Mouse (Mus musculus) embryonic facial prominence, embryonic 14.5 days (tissue): ENCODE data around the gene Gm5431. TPM values are rescaled to one million over a fixed set of nuclear protein-coding genes. Genes with fewer than 3 reads are reported as not detected.
"Not testable (repeated sequence)": the region's sequence is repeated elsewhere in the genome, so short reads cannot be mapped to it uniquely, and the experiment has no call there.

Source experiments
- ATAC-seq: fragments of 200-750 bp; cut with Nextera tagmentation; 2 replicates; pipeline ENCODE4 v1.8.0; 2017; ENCODE audit warnings: low read depth, moderate number of reproducible peaks, moderate TSS enrichment
- DNase-seq: peaks from one replicate; pipeline ENCODE4 v3.0.0-alpha.2; 2015; ENCODE audit warnings: low spot score
- H3K27ac ChIP-seq: fragments of 300-500 bp; sonication (generic); replicated peaks from 2 replicates; pipeline ENCODE4 v1.5.1; 2014; ENCODE audit warnings: low read depth, mild to moderate bottlenecking, low read length, moderate library complexity
- H3K27me3 ChIP-seq: fragments of 300-500 bp; sonication (generic); replicated peaks from 2 replicates; pipeline ENCODE4 v1.6.1; 2014; ENCODE audit warnings: low read length; ENCODE audit not compliant: control insufficient read depth, insufficient read depth
- H3K36me3 ChIP-seq: fragments of 300-500 bp; sonication (generic); 2 replicates; pipeline ENCODE4 v1.6.1; 2014; ENCODE audit warnings: low read length, mixed read lengths; ENCODE audit not compliant: control insufficient read depth, insufficient read depth
- H3K4me1 ChIP-seq: fragments of 300-500 bp; sonication (generic); 2 replicates; pipeline ENCODE4 v1.6.1; 2014; ENCODE audit warnings: antibody characterized with exemption, low read length; ENCODE audit not compliant: control insufficient read depth, insufficient read depth
- H3K4me2 ChIP-seq: fragments of 300-500 bp; sonication (generic); 2 replicates; pipeline ENCODE4 v1.6.1; 2014; ENCODE audit warnings: low read depth, mild to moderate bottlenecking, low read length, moderate library complexity, mixed read lengths
- H3K4me3 ChIP-seq: fragments of 300-500 bp; sonication (generic); 2 replicates; pipeline ENCODE4 v1.5.1; 2014; ENCODE audit warnings: low read depth, mild to moderate bottlenecking, low read length
- H3K9ac ChIP-seq: fragments of 300-500 bp; sonication (generic); 2 replicates; pipeline ENCODE4 v1.6.1; 2014; ENCODE audit warnings: low read depth, mild to moderate bottlenecking, low read length, moderate library complexity, mixed read lengths
- H3K9me3 ChIP-seq: fragments of 300-500 bp; sonication (generic); 2 replicates; pipeline ENCODE4 v1.6.1; 2016; ENCODE audit warnings: low read length; ENCODE audit not compliant: control insufficient read depth
- WGBS: fragments of 180-500 bp; shearing (Covaris S2); extraction: QIAGEN DNeasy Blood & Tissue Kit; methylation state at CpG from one replicate; pipeline ENCODE4 v1.1.7; 2014; 5-methylcytosine and 5-hydroxymethylcytosine counted together
- polyA plus RNA-seq: library from polyadenylated mRNA; unstranded; fragments of >200 nt; fragmentation: Nextera tagmentation; extraction: Ambion mirVana; gene quantifications from 2 replicates; pipeline ENCODE4 v1.2.1, GENCODE M21; 2014

Gene Gm5431
- polyA plus RNA-seq, 1 experiment from 2014 or later: 0.36 TPM

DNA sequence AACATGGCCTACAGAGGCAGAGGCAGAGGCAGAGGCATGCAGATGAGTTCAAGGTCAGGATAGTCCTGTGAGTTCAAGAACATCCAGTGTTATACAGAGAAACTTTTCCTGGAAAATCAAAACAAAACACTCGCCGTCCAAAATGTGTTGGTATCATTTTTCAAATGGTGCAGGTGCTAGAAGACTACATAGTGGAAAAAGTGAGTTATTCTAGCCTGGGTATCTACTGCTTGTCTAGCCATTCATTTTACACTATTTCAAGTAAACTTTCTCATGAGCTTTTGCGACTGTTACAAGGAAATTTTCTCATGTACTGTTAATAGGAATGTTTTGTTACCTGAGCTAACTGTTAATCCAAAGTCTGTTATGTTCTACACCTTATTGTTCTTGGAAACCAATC, 16.4 kb upstream of the Gm5431 start:
- Histone ChIP-seq H3K9me3 (no peaks in the 10 kb centered on the region), H3K9ac (no peak overlapping the region), H3K4me1 (no peaks in the 10 kb centered on the region), H3K27me3 (no peaks in the 10 kb centered on the region), H3K27ac (no peak overlapping the region), H3K4me2 (no peak overlapping the region), H3K36me3 (no peaks in the 10 kb centered on the region), H3K4me3 (no peak overlapping the region)
- WGBS: 76% methylated on average over 3 of the region's 3 CpGs
- DNase-seq (no peak), ATAC-seq (no peak)

DNA sequence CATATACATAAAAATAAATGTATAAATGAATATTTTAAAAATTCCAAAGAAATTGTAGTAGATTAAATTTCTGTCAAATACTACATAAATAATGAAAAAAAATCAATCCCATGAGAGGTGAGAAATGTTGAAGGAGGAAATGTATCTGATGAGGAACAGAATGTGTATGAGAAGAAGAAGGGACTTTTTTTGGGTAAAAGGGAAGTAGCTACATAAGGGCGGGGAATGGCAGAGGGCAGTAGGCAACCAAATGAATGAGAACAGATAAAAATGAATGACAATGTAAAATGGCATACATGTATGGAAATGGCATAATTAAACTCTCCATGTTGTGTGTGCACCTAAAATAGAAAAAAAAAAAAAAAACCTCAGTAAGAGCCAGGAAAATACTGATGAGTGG, 11.6 kb upstream of the Gm5431 start:
- Histone ChIP-seq H3K9ac (no peak overlapping the region), H3K4me1 (no peaks in the 10 kb centered on the region), H3K4me3 (no peak overlapping the region), H3K36me3 (no peaks in the 10 kb centered on the region), H3K9me3 (no peaks in the 10 kb centered on the region), H3K27me3 (no peaks in the 10 kb centered on the region), H3K27ac (no peak overlapping the region), H3K4me2 (no peak overlapping the region)
- ATAC-seq (no peak), DNase-seq (no peak)
- 93% methylated on average over 1 of the region's 1 CpGs for WGBS

DNA sequence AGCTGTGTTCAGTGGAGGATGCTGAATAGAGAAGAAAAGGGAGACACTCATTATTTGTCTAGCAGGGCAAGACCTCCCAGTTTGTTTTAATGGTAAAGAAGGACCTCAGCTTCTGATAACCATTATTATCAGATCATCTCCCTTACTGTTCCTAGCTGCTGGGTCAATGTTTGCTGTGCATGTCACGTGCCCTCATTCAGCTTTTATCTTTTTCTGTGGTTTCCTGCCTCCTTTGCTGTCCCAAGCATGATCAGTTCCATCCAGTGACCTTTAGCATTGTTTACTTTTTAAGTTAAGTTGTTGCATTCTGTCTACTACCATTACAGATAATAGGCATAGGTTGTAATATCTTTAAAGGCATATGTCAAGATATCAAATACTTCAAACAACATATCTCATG, 6.4 kb upstream of the Gm5431 start:
- WGBS: 48% methylated on average over 1 of the region's 1 CpGs
- ATAC-seq: no peak
- Histone ChIP-seq H3K4me1 (no peaks in the 10 kb centered on the region), H3K9me3 (no peaks in the 10 kb centered on the region), H3K27me3 (no peaks in the 10 kb centered on the region), H3K36me3 (no peaks in the 10 kb centered on the region), H3K9ac (no peak overlapping the region), H3K4me3 (no peak overlapping the region), H3K27ac (no peak overlapping the region), H3K4me2 (no peak overlapping the region)
- DNase-seq: no peak

DNA sequence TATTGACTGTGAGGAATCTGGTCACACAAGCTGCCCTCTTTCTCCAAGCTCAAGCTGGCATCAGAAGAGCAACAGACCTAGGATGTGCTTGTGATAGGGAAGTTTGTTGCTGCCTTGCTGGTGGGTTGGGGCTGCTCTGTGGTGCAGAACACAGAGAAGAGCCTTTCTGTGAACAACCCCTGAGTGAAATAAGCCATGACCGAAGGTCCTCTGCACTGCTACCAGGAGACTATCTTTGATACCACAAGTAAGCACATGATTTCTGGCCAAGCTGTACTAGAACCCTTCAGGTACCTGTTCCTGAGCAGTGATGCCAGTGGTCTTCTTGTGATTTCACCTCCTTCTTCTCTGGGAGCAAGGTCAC, 465 bp downstream of the Gm5431 start:
- 100% methylated on average over 1 of the region's 1 CpGs for WGBS
- H3K27me3 ChIP-seq, H3K36me3 ChIP-seq, H3K9me3 ChIP-seq, DNase-seq, H3K4me2 ChIP-seq, H3K9ac ChIP-seq, H3K4me3 ChIP-seq, H3K27ac ChIP-seq, ATAC-seq, H3K4me1 ChIP-seq: not testable (repeated sequence)

DNA sequence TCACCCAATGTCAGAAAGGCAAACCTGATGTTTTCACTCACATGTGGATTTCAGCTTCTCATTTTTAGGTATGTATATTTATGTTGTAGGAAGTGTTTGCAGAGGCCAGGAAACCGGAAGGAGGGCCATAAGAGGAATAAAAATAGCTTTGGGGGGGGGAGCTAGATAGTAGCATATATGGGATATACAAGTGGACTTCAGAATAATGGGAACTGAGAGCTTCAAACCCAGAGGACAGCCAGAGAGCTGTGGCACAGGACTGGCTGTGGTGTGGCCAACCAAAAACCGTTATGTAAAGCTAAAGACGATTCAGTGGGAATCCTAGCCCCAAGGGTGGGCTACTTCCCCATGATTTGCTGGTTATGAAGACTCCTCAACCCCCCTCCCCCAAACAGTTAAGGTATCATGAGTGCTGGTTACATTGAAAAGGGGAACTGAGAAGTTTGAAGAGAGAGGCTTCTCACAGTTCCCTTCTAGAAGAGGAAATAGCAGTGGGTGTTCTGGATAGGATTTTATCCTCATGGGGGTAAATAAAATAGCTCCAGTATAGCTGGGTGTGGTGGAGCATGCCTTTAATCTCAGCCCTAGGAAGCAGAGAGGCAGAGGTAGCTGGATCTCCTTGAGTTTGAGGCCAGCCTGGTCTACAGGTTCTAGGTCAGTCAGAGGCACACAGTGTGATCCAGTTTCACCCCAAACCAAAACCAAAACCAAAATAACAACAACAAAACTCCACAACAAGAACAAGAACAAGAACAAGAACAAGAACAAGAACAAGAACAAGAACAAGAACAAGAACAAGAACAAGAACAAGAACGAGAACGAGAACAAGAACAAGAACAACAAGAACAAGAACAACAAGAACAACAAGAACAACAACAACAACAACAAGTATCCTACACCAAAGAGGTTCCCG, 1.1 kb downstream of the Gm5431 start:
- not testable (repeated sequence) for H3K4me3 ChIP-seq, H3K27me3 ChIP-seq, ATAC-seq, H3K36me3 ChIP-seq, H3K4me2 ChIP-seq, DNase-seq, H3K4me1 ChIP-seq, H3K9me3 ChIP-seq, H3K9ac ChIP-seq, H3K27ac ChIP-seq
- WGBS: 73% methylated on average over 6 of the region's 6 CpGs

DNA sequence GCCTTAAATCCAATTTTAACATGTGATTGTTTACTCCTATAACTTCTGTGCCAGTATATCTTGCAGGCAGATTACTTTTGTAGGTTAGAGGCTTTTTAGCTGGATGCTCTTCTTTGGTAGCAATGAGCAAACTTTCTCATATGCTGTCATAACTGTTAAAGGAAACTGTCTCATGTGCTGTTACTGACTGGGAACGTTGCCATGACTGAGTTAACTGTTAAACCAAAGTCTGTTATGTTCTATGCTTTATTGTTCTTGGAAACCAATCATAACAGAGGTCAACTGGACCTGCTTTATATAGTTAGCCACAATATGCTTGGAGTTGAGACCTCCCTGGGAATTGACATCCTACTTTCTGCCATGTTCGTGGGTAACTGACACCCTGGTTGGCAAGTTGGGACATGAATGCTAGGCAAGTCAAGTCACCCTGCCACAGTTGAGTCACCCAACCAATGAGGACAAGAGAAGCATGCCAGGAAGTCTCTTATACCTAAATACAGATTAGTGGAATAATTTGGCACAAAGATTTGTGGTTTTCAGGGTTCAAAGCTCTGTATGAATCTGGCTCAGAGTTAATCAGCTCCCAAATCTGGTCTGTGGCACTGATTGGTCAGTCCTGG, 3.1 kb downstream of the Gm5431 start:
- DNase-seq (no peak), ATAC-seq (no peak)
- Histone ChIP-seq H3K9ac (no peak overlapping the region), H3K9me3 (no peaks in the 10 kb centered on the region), H3K4me3 (no peak overlapping the region), H3K27me3 (no peaks in the 10 kb centered on the region), H3K4me1 (no peaks in the 10 kb centered on the region), H3K27ac (no peak overlapping the region), H3K4me2 (no peak overlapping the region), H3K36me3 (no peaks in the 10 kb centered on the region)
- 58% methylated on average over 2 of the region's 2 CpGs for WGBS

DNA sequence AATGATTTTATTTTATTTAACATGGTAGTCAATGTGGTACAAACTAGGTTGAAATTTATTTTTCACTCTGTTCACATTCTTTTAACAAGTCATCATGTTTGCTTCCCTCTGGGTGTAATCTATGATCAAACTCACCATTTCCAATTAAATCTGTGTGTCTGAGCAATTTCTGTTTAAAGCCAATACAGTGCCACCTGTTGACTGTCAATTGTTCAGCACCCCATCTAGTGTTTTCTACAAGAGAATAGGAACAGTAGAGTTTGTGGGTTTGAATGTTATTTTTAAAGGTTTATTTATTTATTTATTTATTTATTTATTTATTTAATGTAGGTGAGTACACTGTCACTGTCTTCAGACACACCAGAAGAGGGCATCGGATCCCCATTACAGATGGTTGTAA, 25.3 kb downstream of the Gm5431 start:
- no peak overlapping the region for H3K4me2 ChIP-seq
- H3K9ac ChIP-seq: no peak overlapping the region
- no peaks in the 10 kb centered on the region for H3K9me3 ChIP-seq
- H3K27ac ChIP-seq: no peak overlapping the region
- no peak overlapping the region for H3K4me3 ChIP-seq
- H3K4me1 ChIP-seq: 0 out of 2 replicates have a peak, but pooled peaks cover 3% of the 10 kb centered on the region
- WGBS: 84% methylated on average over 1 of the region's 1 CpGs
- DNase-seq (no peak), ATAC-seq (no peak)
- peaks cover 7% of the 10 kb centered on the region for H3K27me3 ChIP-seq
- no peaks in the 10 kb centered on the region for H3K36me3 ChIP-seq

DNA sequence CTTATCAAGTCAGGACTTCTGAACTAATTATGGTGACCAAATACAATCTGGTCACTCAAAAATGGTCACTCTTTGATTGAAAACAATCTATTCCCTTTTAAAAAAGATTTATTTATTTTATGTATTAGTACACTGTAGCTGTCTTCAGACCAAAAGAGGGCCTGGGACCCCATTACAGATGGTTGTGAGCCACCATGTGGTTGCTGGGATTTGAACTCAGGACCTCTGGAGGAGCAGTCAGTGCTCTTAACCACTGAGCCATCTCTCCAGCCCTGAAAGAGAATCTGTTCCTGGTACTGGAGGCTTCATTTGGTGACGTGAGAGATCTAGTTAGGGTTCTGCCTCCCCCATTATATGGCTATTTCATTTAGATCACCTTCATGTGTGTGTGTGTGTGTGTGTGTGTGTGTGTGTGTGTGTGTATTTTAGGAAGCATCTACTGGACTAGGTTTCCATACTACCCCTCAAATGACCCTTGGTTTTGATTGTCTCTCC, 26.6 kb downstream of the Gm5431 start:
- not testable (repeated sequence) for H3K4me1 ChIP-seq, H3K27ac ChIP-seq, ATAC-seq, H3K9ac ChIP-seq, H3K4me3 ChIP-seq, H3K4me2 ChIP-seq, H3K9me3 ChIP-seq, H3K27me3 ChIP-seq, H3K36me3 ChIP-seq, DNase-seq
- 80% methylated on average over 1 of the region's 1 CpGs for WGBS
